Mouse (Mus musculus) heart, postnatal 0 days (tissue): ENCODE results near the gene Nsl1.

Experiments
- CTCF ChIP-seq: IDR thresholded peaks from 2 replicates; pipeline ENCODE4 v1.5.1; 2016; ENCODE audit warnings: antibody characterized with exemption, control low read depth, low read depth
- EP300 ChIP-seq: IDR thresholded peaks from 2 replicates; pipeline ENCODE4 v1.6.1; 2016; ENCODE audit warnings: antibody characterized with exemption, low read depth

- TF ChIP-seq EP300 (no peak), CTCF (no peak)
These were observed 10.2 kb downstream of the Nsl1 start for GRCm38 (mm10) chr1:191073001-191073400.
